Mouse (Mus musculus): Measurements from ENCODE around the gene Smcp.

Gene Smcp

GRCm38 (mm10) chr3:92588858-92589257 lies at the start of gene Smcp:
Gene Smcp (minus strand): TSS chr3:92588997.
- no peak for DNase-seq

- DNase-seq, result no peak
These were observed 49.8 kb upstream of the Smcp start for GRCm38 (mm10) chr3:92638653-92638991.

GRCm38 (mm10) chr3:92637745-92638652 lies 49.2 kb upstream of the Smcp start:
- no peak for DNase-seq

GRCm38 (mm10) chr3:92621560-92621959 lies 32.8 kb upstream of the Smcp start, which contains the start of gene Lce6a:
Gene Lce6a (minus strand): TSS chr3:92621660.
- DNase-seq, result no peak

GRCm38 (mm10) chr3:92609804-92610203 lies 21.0 kb upstream of the Smcp start:
- DNase-seq, result no peak

GRCm38 (mm10) chr3:92607392-92607791 lies 18.6 kb upstream of the Smcp start, which contains the start of gene 2210017I01Rik:
Gene 2210017I01Rik (minus strand): TSS chr3:92607492.
- no peak for DNase-seq

- DNase-seq, result peak; percentile 65
These were observed 13.4 kb upstream of the Smcp start for GRCm38 (mm10) chr3:92602169-92602568.

- peak; percentile 24 for DNase-seq
These were observed 11.7 kb upstream of the Smcp start for GRCm38 (mm10) chr3:92600456-92600855.

GRCm38 (mm10) chr3:92599973-92600372 lies 11.2 kb upstream of the Smcp start:
- DNase-seq, result no peak

GRCm38 (mm10) chr3:92598429-92598828 lies 9.6 kb upstream of the Smcp start:
- no peak for DNase-seq

GRCm38 (mm10) chr3:92587190-92587589 lies 1.6 kb downstream of the Smcp start:
- no peak for DNase-seq

GRCm38 (mm10) chr3:92585055-92585454 lies 3.7 kb downstream of the Smcp start:
- DNase-seq, result no peak

GRCm38 (mm10) chr3:92583164-92583826 lies 5.5 kb downstream of the Smcp start:
- no peak for DNase-seq

- no peak for DNase-seq
These were observed 9.3 kb downstream of the Smcp start for GRCm38 (mm10) chr3:92579508-92579907.

GRCm38 (mm10) chr3:92578652-92579413 lies 10.0 kb downstream of the Smcp start:
- DNase-seq, result no peak

- DNase-seq, result no peak
These were observed 15.3 kb downstream of the Smcp start, which contains the start of gene Ivl for GRCm38 (mm10) chr3:92573449-92574041. Gene Ivl (minus strand): TSS chr3:92573735.

GRCm38 (mm10) chr3:92572514-92573155 lies 16.2 kb downstream of the Smcp start:
- no peak for DNase-seq

- no peak for DNase-seq
These were observed 20.0 kb downstream of the Smcp start for GRCm38 (mm10) chr3:92568752-92569151.

- DNase-seq, result no peak
These were observed 23.4 kb downstream of the Smcp start for GRCm38 (mm10) chr3:92565418-92565817.

- DNase-seq, result no peak
These were observed 54.4 kb downstream of the Smcp start, which contains the start of gene 2310046K23Rik for GRCm38 (mm10) chr3:92534411-92534810. Gene 2310046K23Rik (minus strand): TSS chr3:92534511.
